Mouse (Mus musculus) stomach, embryonic 15.5 days (tissue): ENCODE data around the gene Amtn. TPM values are rescaled to one million over a fixed set of nuclear protein-coding genes. Genes with fewer than 3 reads are reported as not detected.

Source experiments
- ATAC-seq: fragments of 200-750 bp; cut with Nextera tagmentation; 2 replicates; pipeline ENCODE4 v1.8.0; 2017; ENCODE audit warnings: low read depth, moderate number of reproducible peaks, moderate TSS enrichment; ENCODE audit not compliant: insufficient read depth, low FRiP score
- H3K27ac ChIP-seq: fragments of 300-500 bp; sonication (generic); 2 replicates; pipeline ENCODE4 v1.5.1; 2015; ENCODE audit warnings: mild to moderate bottlenecking, inconsistent platforms
- H3K27me3 ChIP-seq: fragments of 300-500 bp; sonication (generic); replicated peaks from 2 replicates; pipeline ENCODE4 v1.6.1; 2015; ENCODE audit warnings: inconsistent platforms
- H3K36me3 ChIP-seq: fragments of 300-500 bp; sonication (generic); 2 replicates; pipeline ENCODE4 v1.6.1; 2015; ENCODE audit warnings: inconsistent platforms
- H3K4me1 ChIP-seq: fragments of 300-500 bp; sonication (generic); 2 replicates; pipeline ENCODE4 v1.6.1; 2015; ENCODE audit warnings: inconsistent platforms
- H3K4me2 ChIP-seq: fragments of 300-500 bp; sonication (generic); 2 replicates; pipeline ENCODE4 v1.6.1; 2015; ENCODE audit warnings: mild to moderate bottlenecking, inconsistent platforms
- H3K4me3 ChIP-seq: fragments of 300-500 bp; sonication (generic); replicated peaks from 2 replicates; pipeline ENCODE4 v1.5.1; 2015; ENCODE audit warnings: inconsistent platforms
- H3K9ac ChIP-seq: fragments of 300-500 bp; sonication (generic); 2 replicates; pipeline ENCODE4 v1.6.1; 2015; ENCODE audit warnings: inconsistent platforms
- H3K9me3 ChIP-seq: fragments of 300-500 bp; sonication (generic); 2 replicates; pipeline ENCODE4 v1.6.1; 2016; ENCODE audit warnings: inconsistent platforms
- WGBS: fragments of 180-500 bp; shearing (Covaris S2); methylation state at CpG from one replicate; pipeline ENCODE4 v1.1.7; 2015; 5-methylcytosine and 5-hydroxymethylcytosine counted together
- polyA plus RNA-seq: library from polyadenylated mRNA; unstranded; fragments of >200 nt; fragmentation: Nextera tagmentation; extraction: Ambion mirVana; gene quantifications from 2 replicates; pipeline ENCODE4 v1.2.1, GENCODE M21; 2015

The Amtn gene
- polyA plus RNA-seq, 1 experiment from 2014 or later = not detected

GRCm38 (mm10) chr5:88426753-88427152 is 50.8 kb downstream of the Amtn start:
- H3K36me3 ChIP-seq = no peaks in the 10 kb centered on the region
- H3K9me3 ChIP-seq = no peaks in the 10 kb centered on the region
- no peaks in the 10 kb centered on the region for H3K27me3 ChIP-seq
- no peaks in the 10 kb centered on the region for H3K4me1 ChIP-seq
- H3K9ac ChIP-seq = no peak overlapping the region
- WGBS = 19% methylated on average over 1 of the region's 1 CpGs
- no peak overlapping the region for H3K4me3 ChIP-seq
- ATAC-seq = peak; percentile 27; the same call in 1 of the 2 replicates
- H3K27ac ChIP-seq = no peak overlapping the region
- no peak overlapping the region for H3K4me2 ChIP-seq

Other genes starting within 250 kb of the Amtn start
- gene Gm11115, start 222.0 kb upstream of the Amtn start, polyA plus RNA-seq = not detected in 2 replicates
- not detected in 2 replicates for gene Gm7714, start 107.2 kb upstream of the Amtn start, polyA plus RNA-seq
- gene Prol1, start 58.8 kb upstream of the Amtn start, polyA plus RNA-seq = not detected in 2 replicates
- not detected in 2 replicates for gene Ambn, start 79.9 kb downstream of the Amtn start, polyA plus RNA-seq
- gene Enam, start 111.9 kb downstream of the Amtn start, polyA plus RNA-seq = not detected in 2 replicates
- gene Jchain, start 151.8 kb downstream of the Amtn start, polyA plus RNA-seq = 0.19 and 0.27 TPM in 2 replicates
- 62.6 and 65.5 TPM in 2 replicates for gene Utp3, start 178.4 kb downstream of the Amtn start, polyA plus RNA-seq
- 16.8 and 18.3 TPM in 2 replicates for gene Rufy3, start 188.9 kb downstream of the Amtn start, polyA plus RNA-seq